Mouse (Mus musculus): ENCODE results near the gene Chmp5.

Gene Chmp5

GRCm38 (mm10) chr4:40946516-40947121, 1.6 kb upstream of the Chmp5 start:
- DNase-seq (ENCODE audit: low spot score in 2 of 2) = no peak

- DNase-seq (ENCODE audit: low spot score in 2 of 2) = no peak
Measured at GRCm38 (mm10) chr4:40947565-40948159, 545 bp upstream of the Chmp5 start.

- peak in 1 of 2 experiments; percentile 16 for DNase-seq (ENCODE audit: low spot score in 2 of 2)
Measured at GRCm38 (mm10) chr4:40953521-40953920, 5.3 kb downstream of the Chmp5 start.

- DNase-seq (ENCODE audit: low spot score in 2 of 2) = no peak
Measured at GRCm38 (mm10) chr4:40955942-40956341, 7.7 kb downstream of the Chmp5 start.

- no peak for DNase-seq (ENCODE audit: low spot score in 2 of 2)
Measured at GRCm38 (mm10) chr4:40963536-40963935, 15.3 kb downstream of the Chmp5 start.

- no peak for DNase-seq (ENCODE audit: low spot score in 2 of 2)
Measured at GRCm38 (mm10) chr4:40969161-40969560, 21.0 kb downstream of the Chmp5 start.

- DNase-seq (ENCODE audit: low spot score in 2 of 2) = no peak
Measured at GRCm38 (mm10) chr4:40969781-40970591, 21.8 kb downstream of the Chmp5 start.

GRCm38 (mm10) chr4:40970592-40970841, 22.3 kb downstream of the Chmp5 start:
- no peak for DNase-seq (ENCODE audit: low spot score in 2 of 2)

- DNase-seq (ENCODE audit: low spot score in 2 of 2) = peak; percentile 92 to 95
Measured at GRCm38 (mm10) chr4:40970842-40971701, 22.9 kb downstream of the Chmp5 start, which contains the start of gene Nfx1. Gene Nfx1 (plus strand): TSS chr4:40970906.

- peak; percentile 18 to 61 for DNase-seq (ENCODE audit: low spot score in 2 of 2)
Measured at GRCm38 (mm10) chr4:40971744-40972143, 23.5 kb downstream of the Chmp5 start.

- DNase-seq (ENCODE audit: low spot score in 2 of 2) = no peak
Measured at GRCm38 (mm10) chr4:40974011-40974410, 25.8 kb downstream of the Chmp5 start.

- no peak for DNase-seq (ENCODE audit: low spot score in 2 of 2)
Measured at GRCm38 (mm10) chr4:40975678-40976077, 27.5 kb downstream of the Chmp5 start.

GRCm38 (mm10) chr4:40976651-40977050, 28.4 kb downstream of the Chmp5 start:
- DNase-seq (ENCODE audit: low spot score in 2 of 2) = no peak

- no peak for DNase-seq (ENCODE audit: low spot score in 2 of 2)
Measured at GRCm38 (mm10) chr4:40979430-40979829, 31.2 kb downstream of the Chmp5 start.

- DNase-seq (ENCODE audit: low spot score in 2 of 2) = no peak
Measured at GRCm38 (mm10) chr4:40982486-40982885, 34.3 kb downstream of the Chmp5 start.

GRCm38 (mm10) chr4:40983686-40984085, 35.5 kb downstream of the Chmp5 start:
- DNase-seq (ENCODE audit: low spot score in 2 of 2) = no peak

- no peak for DNase-seq (ENCODE audit: low spot score in 2 of 2)
Measured at GRCm38 (mm10) chr4:40989633-40990032, 41.4 kb downstream of the Chmp5 start.

- no peak for DNase-seq (ENCODE audit: low spot score in 2 of 2)
Measured at GRCm38 (mm10) chr4:40996302-40996701, 48.1 kb downstream of the Chmp5 start.

- no peak for DNase-seq (ENCODE audit: low spot score in 2 of 2)
Measured at GRCm38 (mm10) chr4:40997916-40998315, 49.7 kb downstream of the Chmp5 start.

GRCm38 (mm10) chr4:41000271-41000670, 52.1 kb downstream of the Chmp5 start:
- no peak for DNase-seq (ENCODE audit: low spot score in 2 of 2)

- DNase-seq (ENCODE audit: low spot score in 2 of 2) = no peak
Measured at GRCm38 (mm10) chr4:41000842-41001639, 52.8 kb downstream of the Chmp5 start.

All from natural killer cell, adult 2 months (primary cell).